Comparison of ENCODE assay signal across 20 mouse cellular contexts in the genomic region with DNA sequence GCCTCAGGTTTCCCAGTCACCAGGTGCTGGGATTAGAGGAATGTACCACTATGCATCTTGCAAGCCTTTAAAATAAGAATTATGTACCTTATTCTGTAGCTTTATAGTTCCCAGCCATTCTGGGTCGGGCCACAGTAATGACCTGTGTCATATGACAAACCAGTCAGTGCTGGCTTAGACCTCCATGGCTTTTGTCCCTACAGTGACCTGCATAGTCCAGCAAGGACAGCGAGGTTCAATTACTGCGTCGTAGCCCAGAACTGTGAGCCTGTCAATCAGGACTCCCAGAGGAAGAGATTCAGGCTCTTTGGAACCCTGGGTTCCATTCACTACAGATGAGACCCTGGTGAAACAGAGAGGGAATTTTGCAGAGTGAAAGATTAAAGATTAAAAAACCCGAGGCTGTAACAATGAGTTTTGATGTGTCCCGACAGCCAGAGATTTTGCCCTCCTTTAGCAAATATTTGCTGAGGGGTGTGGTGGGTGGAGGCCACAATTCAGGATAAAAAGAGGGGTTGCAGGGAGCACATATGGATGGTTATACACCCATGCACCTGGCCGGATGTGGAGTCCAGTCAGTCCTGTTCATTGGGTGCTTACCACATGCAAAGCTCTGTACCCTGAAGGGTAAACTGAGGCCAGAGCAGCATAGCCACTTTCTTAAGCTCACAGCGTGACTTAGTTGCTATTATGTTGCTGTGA.
"Had no signal": no experiment of that assay in that cellular context is flagged by ENCODE, and none has a peak within 500 bp of the region (broad histone marks: within the 10 kb centered on the region; RNA-seq: fewer than 3 reads in every experiment).

No protein-coding gene starts in this region.

- H3K36me3 ChIP-seq: kidney, embryonic 15.5 days; liver, embryonic 15.5 days; lung, embryonic 15.5 days had no signal

- DNase-seq: kidney, adult 2 months; kidney, postnatal 10 days; kidney, postnatal 4 days; layer of hippocampus, postnatal 36 days; lung, adult 18-20 months; lung, postnatal 10 days; lung, postnatal 36 days; midbrain, embryonic 14.5 days; right cerebral cortex, postnatal 4 days; spleen, adult 18-20 months; thymus, adult 18-20 months; thymus, postnatal 36 days had no signal

- H3K27me3 ChIP-seq: kidney, embryonic 15.5 days; liver, embryonic 15.5 days; lung, embryonic 15.5 days had no signal

- ATAC-seq: inflammation-experienced regulatory T-cells, adult 6 months had no signal

- H3K9ac ChIP-seq: kidney, embryonic 15.5 days; liver, embryonic 15.5 days; lung, embryonic 15.5 days had no signal

- H3K27ac ChIP-seq: kidney, embryonic 15.5 days; left cerebral cortex, adult 2 months; liver, embryonic 15.5 days; lung, embryonic 15.5 days had no signal

- H3K9me3 ChIP-seq: kidney, embryonic 15.5 days; liver, embryonic 15.5 days; lung, embryonic 15.5 days; megakaryocyte, embryonic 14.5 days had no signal

- H3K4me2 ChIP-seq: kidney, embryonic 15.5 days; liver, embryonic 11.5 days; liver, embryonic 15.5 days; lung, embryonic 15.5 days; midbrain, embryonic 11.5 days had no signal

- H3K4me3 ChIP-seq: kidney, embryonic 15.5 days; left cerebral cortex, adult 2 months; liver, embryonic 15.5 days; lung, embryonic 15.5 days; megakaryocyte, embryonic 14.5 days had no signal
